Mouse (Mus musculus) retina, adult 2 months (tissue): Measurements from ENCODE around the gene Ncln.
A peak's percentile ranks its signal among the peaks of the same experiment; 100 is the strongest.

Experiments used
- DNase-seq: peaks from one replicate; pipeline ENCODE4 v3.0.0-alpha.2; 2012; ENCODE audit warnings: low read depth, low spot score

Gene Ncln

GRCm38 (mm10) chr10:81513798-81514197 lies 17.6 kb upstream of the Ncln start:
- DNase-seq: no peak

GRCm38 (mm10) chr10:81510246-81510810 lies 14.1 kb upstream of the Ncln start:
- DNase-seq: no peak

GRCm38 (mm10) chr10:81507691-81508489 lies 11.7 kb upstream of the Ncln start:
- no peak for DNase-seq

- no peak for DNase-seq
Observed at GRCm38 (mm10) chr10:81507095-81507494, 10.9 kb upstream of the Ncln start.

- DNase-seq: no peak
Observed at GRCm38 (mm10) chr10:81505016-81505664, 8.9 kb upstream of the Ncln start.

GRCm38 (mm10) chr10:81502658-81503057 lies 6.5 kb upstream of the Ncln start:
- peak; percentile 70 for DNase-seq

- no peak for DNase-seq
Observed at GRCm38 (mm10) chr10:81501863-81502262, 5.7 kb upstream of the Ncln start.

GRCm38 (mm10) chr10:81500032-81500431 lies 3.8 kb upstream of the Ncln start, which contains the start of gene S1pr4:
Gene S1pr4, minus strand, starts transcription at chr10:81500132.
- no peak for DNase-seq

- no peak for DNase-seq
Observed at GRCm38 (mm10) chr10:81499250-81499901, 3.2 kb upstream of the Ncln start.

- DNase-seq: no peak
Observed at GRCm38 (mm10) chr10:81498316-81499249, 2.4 kb upstream of the Ncln start.

- DNase-seq: no peak
Observed at GRCm38 (mm10) chr10:81497401-81498270, 1.4 kb upstream of the Ncln start.

- DNase-seq: no peak
Observed at GRCm38 (mm10) chr10:81496969-81497368, 777 bp upstream of the Ncln start.

- DNase-seq: no peak
Observed at GRCm38 (mm10) chr10:81495616-81496263, 452 bp downstream of the Ncln start.

- no peak for DNase-seq
Observed at GRCm38 (mm10) chr10:81495151-81495550, 1.0 kb downstream of the Ncln start.

- DNase-seq: no peak
Observed at GRCm38 (mm10) chr10:81494260-81495041, 1.7 kb downstream of the Ncln start.

- DNase-seq: no peak
Observed at GRCm38 (mm10) chr10:81493601-81494220, 2.5 kb downstream of the Ncln start.

- no peak for DNase-seq
Observed at GRCm38 (mm10) chr10:81492606-81493240, 3.5 kb downstream of the Ncln start.

GRCm38 (mm10) chr10:81491018-81491417 lies 5.2 kb downstream of the Ncln start:
- DNase-seq: no peak
